Mouse (Mus musculus) layer of hippocampus, adult 6 months (tissue): Measurements from ENCODE around the gene Gm3005. TPM values are rescaled to one million over a fixed set of nuclear protein-coding genes. Genes with fewer than 3 reads are reported as not detected.

Experiments
- long read RNA-seq, 2 experiments: library from polyadenylated mRNA; unstranded; transcript quantifications; one replicate each; pipeline ENCODE4 v2.0.0; 2019 to 2020
- polyA plus RNA-seq: library from polyadenylated mRNA; unstranded; fragments of <200 nt; fragmentation: Nextera tagmentation; gene quantifications from 2 replicates; pipeline ENCODE4 v1.2.3, GENCODE M21; 2021

Gm3005 gene
- 0.40 and 0.73 TPM in 2 replicates for polyA plus RNA-seq
- long read RNA-seq, experiment 1, partial matches to known transcripts: 1 of 3 reads
- long read RNA-seq, experiment 1, other reads (novel, unspliced or antisense): 2 of 3 reads
- long read RNA-seq, experiment 2, partial matches to known transcripts: 1 of 8 reads
- long read RNA-seq, experiment 2, other reads (novel, unspliced or antisense): 7 of 8 reads

GRCm38 (mm10) chr14:3427803-3428202, at the start of gene Gm3005:
TSS of gene Gm3005 (plus strand) at chr14:3428103.

DNA sequence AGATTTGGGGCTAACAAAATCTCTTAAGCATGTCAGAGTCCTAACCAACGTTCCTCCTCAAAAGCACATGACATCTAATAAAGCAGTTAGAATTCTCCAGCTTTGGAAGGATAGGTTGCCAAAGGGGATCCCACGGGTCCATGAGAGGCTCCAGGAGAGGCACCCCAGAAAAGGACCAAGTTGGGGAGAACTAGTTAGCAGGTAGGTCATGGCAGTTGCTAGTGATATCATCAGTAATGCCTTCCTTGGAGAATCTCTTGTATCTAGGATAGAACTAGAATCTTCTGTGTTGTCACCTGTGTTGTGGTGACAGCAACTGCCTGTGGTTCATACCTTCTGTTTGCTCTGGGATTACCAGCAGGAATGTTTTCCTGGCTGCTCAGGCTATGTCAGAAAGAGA, 33.1 kb upstream of the Gm3005 start, which contains the start of gene Gm10413:
Gene Gm10413 (plus strand): TSS at position 301 of the 400 bp plus-strand sequence.

DNA sequence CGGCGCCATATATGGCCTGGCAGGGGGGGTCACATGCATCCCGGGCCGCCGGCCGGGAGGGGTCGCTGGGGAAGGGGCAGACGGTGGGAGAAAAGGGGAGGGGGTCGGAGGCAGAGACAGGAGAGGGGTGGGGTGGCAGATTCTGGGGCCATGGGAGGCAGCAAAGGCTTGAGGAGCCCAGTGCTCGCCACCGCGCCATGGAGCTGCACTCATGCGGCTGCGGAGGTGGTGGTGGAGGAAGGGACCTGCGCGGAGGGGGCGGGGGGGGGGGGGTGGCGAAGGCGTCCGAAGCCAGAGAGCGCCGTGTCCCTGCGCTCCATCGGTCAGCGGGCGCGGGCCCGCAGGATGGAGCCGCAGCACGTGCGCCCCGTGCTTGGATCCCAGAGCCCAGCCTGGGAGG, 15.6 kb upstream of the Gm3005 start, which contains the start of gene Gm10409:
Gene Gm10409 (plus strand): TSS at position 301 of the 400 bp plus-strand sequence.

DNA sequence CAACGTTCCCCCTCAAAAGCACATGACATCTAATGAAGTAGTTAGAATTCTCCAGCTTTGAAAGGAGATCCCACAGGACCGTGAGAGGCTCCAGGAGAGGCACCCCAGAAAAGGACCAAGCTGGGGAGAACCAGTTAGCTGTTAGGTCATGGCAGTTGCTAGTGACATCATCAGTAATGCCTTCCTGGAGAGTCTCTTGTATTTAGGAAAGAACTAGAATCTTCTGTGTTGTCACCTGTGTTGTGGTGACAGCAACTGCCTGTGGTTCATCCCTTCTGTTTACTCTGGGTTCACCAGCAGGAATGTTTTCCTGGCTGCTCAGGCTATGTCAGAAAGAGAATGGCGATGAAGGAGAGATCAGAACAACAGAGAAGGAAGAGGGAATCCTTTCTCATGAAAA, 21.2 kb downstream of the Gm3005 start, which contains the start of gene Gm10408:
Gene Gm10408 (plus strand): TSS at position 301 of the 400 bp plus-strand sequence.

DNA sequence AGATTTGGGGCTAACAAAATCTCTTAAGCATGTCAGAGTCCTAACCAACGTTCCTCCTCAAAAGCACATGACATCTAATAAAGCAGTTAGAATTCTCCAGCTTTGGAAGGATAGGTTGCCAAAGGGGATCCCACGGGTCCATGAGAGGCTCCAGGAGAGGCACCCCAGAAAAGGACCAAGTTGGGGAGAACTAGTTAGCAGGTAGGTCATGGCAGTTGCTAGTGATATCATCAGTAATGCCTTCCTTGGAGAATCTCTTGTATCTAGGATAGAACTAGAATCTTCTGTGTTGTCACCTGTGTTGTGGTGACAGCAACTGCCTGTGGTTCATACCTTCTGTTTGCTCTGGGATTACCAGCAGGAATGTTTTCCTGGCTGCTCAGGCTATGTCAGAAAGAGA, 206.3 kb downstream of the Gm3005 start, which contains the start of gene Gm3012:
Gene Gm3012 (plus strand): TSS at position 301 of the 400 bp plus-strand sequence.

Other genes starting within 250 kb of the Gm3005 start
- not detected in 2 replicates for gene Gm5795, start 239.8 kb upstream of the Gm3005 start, polyA plus RNA-seq
- gene D830030K20Rik, start 219.6 kb upstream of the Gm3005 start, polyA plus RNA-seq: 6.6 and 7.5 TPM in 2 replicates
- gene Gm2956, start 95.5 kb upstream of the Gm3005 start, polyA plus RNA-seq: 0.40 and 0.75 TPM in 2 replicates
- gene Gm10413, start 33.0 kb upstream of the Gm3005 start, polyA plus RNA-seq: not detected in 2 replicates
- 2.2 and 2.7 TPM in 2 replicates for gene Gm10409, start 15.5 kb upstream of the Gm3005 start, polyA plus RNA-seq
- not detected in 2 replicates for gene Gm10408, start 21.3 kb downstream of the Gm3005 start, polyA plus RNA-seq
- gene Gm3012, start 206.4 kb downstream of the Gm3005 start, polyA plus RNA-seq: not detected in 2 replicates
- gene Gm3020, start 223.9 kb downstream of the Gm3005 start, polyA plus RNA-seq: 2.2 and 2.7 TPM in 2 replicates